ENCODE assay signal across 8 mouse cellular contexts in the genomic region with DNA sequence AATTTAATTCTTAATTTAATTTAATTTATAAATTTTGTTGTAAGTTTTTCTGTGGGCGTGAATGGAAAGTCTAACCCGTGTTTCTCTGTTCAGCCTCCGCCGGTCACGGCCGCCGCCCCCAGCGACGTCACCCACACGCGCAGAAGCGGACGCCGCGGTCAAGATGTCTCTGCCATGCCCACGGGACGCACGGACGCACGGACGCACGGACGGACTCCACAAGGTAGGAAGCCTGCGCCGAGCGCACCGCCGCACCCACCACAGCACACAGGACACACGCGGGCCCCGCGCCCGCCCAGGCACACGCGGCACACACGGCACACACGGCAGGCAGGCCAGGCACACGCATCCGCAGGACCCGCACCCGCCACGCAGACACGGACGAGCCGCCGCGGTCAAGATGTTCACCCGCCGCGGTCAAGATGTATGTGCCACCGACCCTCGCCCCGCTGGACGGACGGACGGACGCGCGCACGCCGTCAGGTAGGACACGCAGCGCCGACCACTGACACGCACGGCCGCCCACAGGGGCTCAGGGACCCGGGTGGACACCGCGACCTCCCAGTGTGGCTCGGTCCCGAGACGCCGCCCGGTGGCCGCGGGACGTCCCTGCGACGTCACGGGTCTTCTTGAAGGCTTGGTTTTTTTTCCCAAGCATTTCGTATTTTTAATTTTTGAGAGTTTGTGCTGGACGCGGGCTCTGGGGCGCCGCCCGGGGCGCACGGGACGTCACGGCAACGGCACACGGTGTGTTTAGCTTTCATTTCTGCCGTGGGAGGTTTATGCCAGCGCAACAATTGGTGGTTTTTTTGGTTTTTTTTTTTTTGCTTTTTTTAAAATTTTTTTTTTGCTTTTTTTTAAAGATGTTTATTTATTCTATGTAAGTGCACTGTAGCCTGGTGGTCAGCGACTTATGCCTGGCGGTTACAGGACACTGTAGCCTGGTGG. TPM values are rescaled to one million over a fixed set of nuclear protein-coding genes. Genes with fewer than 3 reads are reported as not detected.
A peak's percentile ranks its signal among the peaks of the same experiment; 100 is the strongest.
DNase-seq lines count a peak whose midpoint lies in the region; ATAC-seq and TF ChIP-seq lines count a peak whose summit lies in the region.
"Not testable (repeated sequence)": the region's sequence is repeated elsewhere in the genome, so short reads cannot be mapped to it uniquely, and the experiment has no call there.

No protein-coding gene starts in this region.

- DNase-seq in CH12.LX (ENCODE audit: extremely low read depth), result peak; percentile 92
- peak; percentile 60 for DNase-seq in forebrain, embryonic 10.5 days (ENCODE audit: extremely low spot score, low spot score)
- DNase-seq in kidney, postnatal 25 days, result peak; percentile 55 to 91
- DNase-seq in thymus, postnatal 10 days (ENCODE audit: low spot score in 2 of 2), result peak; percentile 64 to 78

- H3K9me3 ChIP-seq in CH12.LX (replicated peaks; ENCODE audit: low read length), result peaks cover 19% of the 10 kb centered on the region
- H3K9me3 ChIP-seq in forebrain, embryonic 10.5 days, result peaks cover 50% of the 10 kb centered on the region
- peaks cover 33% of the 10 kb centered on the region for H3K9me3 ChIP-seq in heart, embryonic 16.5 days (replicated peaks; ENCODE audit: control insufficient read depth, low read length)
- H3K9me3 ChIP-seq in lung, embryonic 16.5 days (ENCODE audit: control insufficient read depth, low read length), result peaks cover 28% of the 10 kb centered on the region
- H3K9me3 ChIP-seq in neural tube, embryonic 15.5 days (replicated peaks), result peaks cover 13% of the 10 kb centered on the region

- not testable (repeated sequence) for H3K9ac ChIP-seq in CH12.LX (ENCODE audit: insufficient read depth, low read depth); heart, embryonic 16.5 days (ENCODE audit: low read length); lung, embryonic 16.5 days (ENCODE audit: low read length); neural tube, embryonic 15.5 days (replicated peaks)

- peak overlapping the region; percentile 69 for H3K27ac ChIP-seq in CH12.LX (ENCODE audit: insufficient read depth, low read depth)
- not testable (repeated sequence) for H3K27ac ChIP-seq in forebrain, embryonic 10.5 days; heart, embryonic 16.5 days (ENCODE audit: low read length); lung, embryonic 16.5 days (ENCODE audit: low read length); neural tube, embryonic 15.5 days (replicated peaks)

- not testable (repeated sequence) for H3K27me3 ChIP-seq in CH12.LX (replicated peaks); forebrain, embryonic 10.5 days (ENCODE audit: poor library complexity, severe bottlenecking); heart, embryonic 16.5 days (ENCODE audit: control insufficient read depth, insufficient read depth, low read length); lung, embryonic 16.5 days (ENCODE audit: control insufficient read depth, insufficient read depth, low read depth, low read length); neural tube, embryonic 15.5 days (replicated peaks)

- H3K4me3 ChIP-seq in CH12.LX (replicated peaks in 1 of 3; ENCODE audit: low read depth in 2 of 3, low read length in 2 of 3, poor library complexity in 1 of 3), result peak overlapping the region; percentile 43 to 63 (median 50)
- H3K4me3 ChIP-seq in forebrain, embryonic 10.5 days, result peak overlapping the region; percentile 50
- H3K4me3 ChIP-seq in heart, embryonic 16.5 days (ENCODE audit: low read length), result peak overlapping the region; percentile 11
- peak overlapping the region; percentile 36 for H3K4me3 ChIP-seq in lung, embryonic 16.5 days (ENCODE audit: low read length)
- H3K4me3 ChIP-seq in neural tube, embryonic 15.5 days (replicated peaks), result not testable (repeated sequence)

- not testable (repeated sequence) for H3K4me1 ChIP-seq in CH12.LX (ENCODE audit: control insufficient read depth in 1 of 2, insufficient read depth in 2 of 2); heart, embryonic 16.5 days (ENCODE audit: control insufficient read depth, insufficient read depth, low read length); lung, embryonic 16.5 days (replicated peaks; ENCODE audit: control insufficient read depth, insufficient read depth, low read length); neural tube, embryonic 15.5 days
- H3K4me1 ChIP-seq in forebrain, embryonic 10.5 days, result peaks cover 27% of the 10 kb centered on the region

- ATAC-seq in cerebellum, adult (ENCODE audit: insufficient number of reproducible peaks, low FRiP score, low TSS enrichment), result peak; percentile 63
- peak; percentile 4 for ATAC-seq in heart, embryonic 16.5 days (replicated peaks; ENCODE audit: extremely low read depth, insufficient read depth, low FRiP score)
- peak; percentile 8 for ATAC-seq in lung, embryonic 16.5 days (ENCODE audit: low read depth)
- peak; percentile 32 for ATAC-seq in neural tube, embryonic 15.5 days (ENCODE audit: low FRiP score)

- TF ChIP-seq POLR2A in CH12.LX (IDR thresholded peaks at IDR 0.05; ENCODE audit: low read depth, low read length), result not testable (repeated sequence)

- H3K36me3 ChIP-seq in CH12.LX (replicated peaks in 1 of 2; ENCODE audit: control insufficient read depth in 1 of 2, insufficient read depth in 1 of 2, low read length in 1 of 2), result peaks cover 16 to 32% of the 10 kb centered on the region in 2 experiments
- H3K36me3 ChIP-seq in forebrain, embryonic 10.5 days (replicated peaks), result peaks cover 20% of the 10 kb centered on the region
- H3K36me3 ChIP-seq in heart, embryonic 16.5 days (ENCODE audit: control insufficient read depth, insufficient read depth), result not testable (repeated sequence)
- peaks cover 10% of the 10 kb centered on the region for H3K36me3 ChIP-seq in lung, embryonic 16.5 days (ENCODE audit: control insufficient read depth, insufficient read depth, low read length)
- peaks cover 11% of the 10 kb centered on the region for H3K36me3 ChIP-seq in neural tube, embryonic 15.5 days

- H3K79me2 ChIP-seq in CH12.LX (replicated peaks; ENCODE audit: control insufficient read depth, extremely low read depth, insufficient read depth, poor library complexity, severe bottlenecking), result not testable (repeated sequence)

- in situ Hi-C loops in CH12.LX (cut with MboI; ENCODE audit: low pct_ligation_motif_present, low pct_unique_long_range_greater_than_20kb, low sequenced_read_pairs), result not testable (repeated sequence)

- H3K4me2 ChIP-seq in CH12.LX (ENCODE audit: insufficient read depth, low read depth, poor library complexity, severe bottlenecking), result peak overlapping the region; percentile 10
- H3K4me2 ChIP-seq in heart, embryonic 16.5 days (ENCODE audit: low read depth, low read length), result peak overlapping the region; percentile 3; the same call in 1 of the 2 replicates
- peak overlapping the region; percentile 36; the same call in 1 of the 2 replicates for H3K4me2 ChIP-seq in lung, embryonic 16.5 days (ENCODE audit: low read depth, low read length)
- not testable (repeated sequence) for H3K4me2 ChIP-seq in neural tube, embryonic 15.5 days

- TF ChIP-seq EP300 in CH12.LX (IDR thresholded peaks at IDR 0.05; ENCODE audit: low read length), result not testable (repeated sequence)

- dilution Hi-C loops in CH12.LX (cut with MboI; ENCODE audit: extremely low pct_ligation_motif_present, extremely low pct_unique_long_range_greater_than_20kb, low sequenced_read_pairs), result not testable (repeated sequence)

- 88% methylated on average over 97 of the region's 97 CpGs for WGBS in forebrain, embryonic 10.5 days
- WGBS in heart, embryonic 16.5 days, result 80% methylated on average over 97 of the region's 97 CpGs
- WGBS in lung, embryonic 16.5 days, result 78% methylated on average over 97 of the region's 97 CpGs
- WGBS in neural tube, embryonic 15.5 days, result 82% methylated on average over 97 of the region's 97 CpGs

- not testable (repeated sequence) for TF ChIP-seq RAD21 in CH12.LX (IDR thresholded peaks at IDR 0.05; ENCODE audit: low read depth, low read length)

- not testable (repeated sequence) for TF ChIP-seq CTCF in CH12.LX (conservative IDR thresholded peaks at IDR 0.05 in 1 of 2, IDR thresholded peaks at IDR 0.05 in 1 of 2; ENCODE audit: low read depth in 2 of 2, low read length in 2 of 2)

RNA-seq across cellular contexts. Expression of gene Gm21887, which starts 1.4 kb away (rescaled TPM):
- total RNA-seq in CH12.LX (2012; rRNA removed) (288 and 398 TPM in 2 replicates), CH12.LX (2014; rRNA removed) (60.4 and 62.0 TPM in 2 replicates)
- polyA plus RNA-seq in CH12.LX (2012; ENCODE audit: insufficient read length, low read depth), result 606 and 724 TPM in 2 replicates
- 249 and 311 TPM in 2 replicates for polyA plus RNA-seq in forebrain, embryonic 10.5 days (2016; fragmentation: Nextera tagmentation; extraction: Ambion mirVana)
- 84.5 and 136 TPM in 2 replicates for polyA plus RNA-seq in heart, embryonic 16.5 days (2015; fragmentation: Nextera tagmentation; extraction: Ambion mirVana)
- 126 and 202 TPM in 2 replicates for polyA plus RNA-seq in lung, embryonic 16.5 days (2015; fragmentation: Nextera tagmentation; extraction: Ambion mirVana)
- polyA plus RNA-seq in neural tube, embryonic 15.5 days (2015; fragmentation: Nextera tagmentation; extraction: Ambion mirVana), result 134 and 143 TPM in 2 replicates

Comparison
In these comparisons a context has a peak if more than half of its experiments do, and no peak if none do; other contexts are left out.
1. ATAC-seq: peak in every context shown above with its lines; median percentile 63 in cerebellum, adult; 32 in neural tube, embryonic 15.5 days; 8 in lung, embryonic 16.5 days; 4 in heart, embryonic 16.5 days.